Mouse (Mus musculus): ENCODE results near the gene Capn10. TPM values are rescaled to one million over a fixed set of nuclear protein-coding genes. Genes with fewer than 3 reads are reported as not detected.

Gene Capn10
- polyA plus RNA-seq, 1 experiment from 2014 or later, result 37.7 TPM

DNA sequence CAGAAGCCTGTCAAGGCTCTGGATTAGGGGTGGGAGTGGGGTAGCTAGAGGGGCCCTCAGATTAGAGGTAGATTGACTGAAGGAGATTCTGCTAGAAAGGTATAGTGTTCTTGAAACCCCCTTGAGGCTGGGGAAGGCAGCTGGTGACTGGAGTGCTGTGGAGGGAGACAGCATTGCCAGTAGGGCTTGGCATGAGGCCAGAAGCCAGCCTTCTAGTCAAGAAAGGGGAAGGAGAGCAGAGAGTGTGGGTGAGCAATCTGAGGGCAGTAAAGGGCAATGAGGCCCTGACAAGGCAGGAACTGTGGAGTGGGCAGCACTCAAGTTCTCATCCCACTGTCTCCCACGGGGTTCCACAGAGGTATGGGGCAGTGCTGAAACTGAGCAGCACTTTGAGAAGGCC lies 38.7 kb downstream of the Capn10 start:
- no peaks in the 10 kb centered on the region for H3K27me3 ChIP-seq
- no peak for DNase-seq (ENCODE audit: low read depth, low spot score)
- no peak for TF ChIP-seq CTCF (IDR thresholded peaks at IDR 0.05)
- in situ Hi-C loops (cut with MboI; ENCODE audit: low pct_unique_long_range_greater_than_20kb), result no loop called here
- ATAC-seq, result peak; percentile 35
- ChIA-PET POLR2A (no interaction called here), CTCF (no interaction called here)

DNA sequence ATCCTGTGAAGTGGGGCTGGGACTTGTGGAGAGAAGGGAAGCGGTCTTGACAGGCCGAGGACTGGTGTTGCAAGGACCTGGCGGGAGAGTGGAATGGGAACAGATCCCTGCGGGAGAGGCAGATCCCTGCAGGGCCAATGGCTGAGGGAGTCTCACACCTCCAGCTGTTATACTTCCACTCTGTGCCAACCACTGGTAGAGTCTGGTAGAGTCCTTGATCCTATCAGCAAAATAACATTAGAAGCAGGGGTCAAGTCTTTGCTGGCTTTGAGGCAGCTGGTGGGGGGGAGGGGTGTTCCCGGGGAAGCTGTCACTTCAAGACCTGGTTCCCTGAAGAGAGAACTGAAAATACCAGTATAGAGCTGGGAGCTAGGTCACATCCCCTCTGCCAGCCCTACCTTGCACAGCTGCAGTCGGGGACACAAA lies 42.0 kb downstream of the Capn10 start:
- ATAC-seq (no peak), DNase-seq (ENCODE audit: low read depth, low spot score) (no peak)
- in situ Hi-C loops (cut with MboI; ENCODE audit: low pct_unique_long_range_greater_than_20kb), result no loop called here
- no peak for TF ChIP-seq CTCF (IDR thresholded peaks at IDR 0.05)
- POLR2A ChIA-PET, result no interaction called here
- CTCF ChIA-PET, result no interaction called here
- H3K27me3 ChIP-seq, result no peaks in the 10 kb centered on the region

DNA sequence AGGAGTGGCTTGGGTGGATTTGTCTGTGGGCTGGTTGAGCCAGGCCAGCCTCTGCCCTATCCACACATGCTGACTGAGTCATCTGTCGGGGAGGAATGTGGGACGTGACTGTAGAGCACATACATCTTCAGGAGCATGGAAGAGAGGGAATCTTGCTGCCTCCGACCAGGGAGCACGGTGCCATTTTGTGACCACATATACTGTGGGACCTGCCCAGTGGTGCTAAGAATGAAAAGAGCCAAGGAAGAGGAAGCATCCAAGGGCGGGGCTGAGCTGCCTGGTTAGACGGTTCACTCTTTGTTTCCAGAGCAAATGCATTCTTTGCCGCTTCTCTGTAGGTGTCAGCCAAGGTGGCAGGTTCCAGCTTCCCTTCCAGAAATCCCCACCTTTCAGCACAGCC lies 44.5 kb downstream of the Capn10 start:
- ATAC-seq, result no peak
- no peak for DNase-seq (ENCODE audit: low read depth, low spot score)
- H3K27me3 ChIP-seq, result peaks cover 8% of the 10 kb centered on the region
- ChIA-PET POLR2A (no interaction called here), CTCF (no interaction called here)
- TF ChIP-seq CTCF (IDR thresholded peaks at IDR 0.05), result no peak
- in situ Hi-C loops (cut with MboI; ENCODE audit: low pct_unique_long_range_greater_than_20kb), result no loop called here

DNA sequence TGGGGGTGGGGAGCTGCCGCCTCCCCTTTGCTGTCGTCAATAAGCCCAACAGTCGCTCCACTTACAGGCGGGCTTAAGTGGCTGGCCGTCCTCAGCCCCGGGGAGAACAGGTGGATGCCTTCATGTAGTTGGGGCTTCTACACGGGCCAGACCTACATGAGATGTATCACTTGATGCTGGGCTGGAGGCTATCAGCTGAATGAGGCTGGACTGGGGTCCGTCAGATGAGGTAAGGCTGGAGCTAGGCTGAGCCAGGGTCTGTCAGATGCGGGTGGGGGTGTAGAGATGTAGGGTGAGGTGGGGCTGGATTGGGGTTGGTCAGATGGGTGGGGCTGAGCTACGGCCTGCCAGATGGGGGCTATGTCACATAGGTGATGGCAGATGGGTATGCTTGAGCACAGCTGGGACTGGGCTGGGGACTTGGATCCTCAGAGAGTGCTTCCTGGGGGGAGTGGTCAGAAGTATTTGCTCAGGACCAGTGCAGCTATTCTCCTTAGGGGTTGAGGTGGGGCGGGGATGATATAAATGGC lies 45.0 kb downstream of the Capn10 start:
- no peak for TF ChIP-seq CTCF (IDR thresholded peaks at IDR 0.05)
- in situ Hi-C loops (cut with MboI; ENCODE audit: low pct_unique_long_range_greater_than_20kb), result no loop called here
- no peak for DNase-seq (ENCODE audit: low read depth, low spot score)
- peaks cover 13% of the 10 kb centered on the region for H3K27me3 ChIP-seq
- ATAC-seq, result no peak
- POLR2A ChIA-PET, result interaction anchor here (0.5 kb wide), 1 partner anchor 265 kb away, joined by 5 read pairs; no protein-coding TSS in a partner anchor
- CTCF ChIA-PET, result no interaction called here

DNA sequence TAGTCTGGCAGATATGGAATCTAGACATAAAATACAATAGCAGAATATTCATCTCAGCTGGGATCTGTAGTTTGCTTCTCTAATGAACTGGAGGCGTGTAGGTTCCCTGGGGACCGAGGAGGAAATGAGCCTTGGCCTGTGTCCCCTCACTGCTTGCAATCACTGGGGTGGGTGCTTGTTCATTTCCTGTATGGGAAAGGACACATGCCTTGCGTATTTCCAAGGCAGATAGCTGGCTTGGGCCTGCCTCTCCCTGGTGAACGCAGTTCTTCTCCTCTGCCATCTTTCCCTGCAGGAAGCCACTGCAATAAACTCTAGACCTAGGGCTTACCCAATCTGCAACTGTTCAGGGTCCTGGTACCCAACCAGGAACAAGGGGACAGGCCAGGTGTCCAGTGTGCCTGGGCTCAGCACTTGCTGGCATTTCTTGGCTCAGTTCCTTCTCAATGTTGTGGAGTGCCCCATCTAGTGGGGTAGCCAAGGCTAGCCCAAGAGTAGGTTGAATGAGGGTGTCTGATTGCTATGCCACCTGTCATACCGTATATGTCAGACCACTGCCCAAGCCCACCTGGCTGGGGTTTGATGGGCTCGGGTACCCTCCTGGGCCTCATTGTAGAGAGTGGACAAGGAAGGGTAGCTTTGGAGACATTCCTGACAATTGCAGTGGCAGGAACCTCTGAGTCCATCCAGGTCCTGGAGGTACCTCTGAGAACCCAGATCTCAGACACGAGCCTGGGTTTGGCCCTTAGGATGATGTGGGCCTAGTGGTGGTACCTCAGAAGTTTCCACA lies 47.1 kb downstream of the Capn10 start:
- no peak for DNase-seq (ENCODE audit: low read depth, low spot score)
- no peak for ATAC-seq
- ChIA-PET POLR2A (interaction anchor here (0.7 kb wide), 1 partner anchor 18 kb away, joined by 7 read pairs; no protein-coding TSS in a partner anchor), CTCF (no interaction called here)
- TF ChIP-seq CTCF (IDR thresholded peaks at IDR 0.05), result no peak
- in situ Hi-C loops (cut with MboI; ENCODE audit: low pct_unique_long_range_greater_than_20kb), result no loop called here
- H3K27me3 ChIP-seq, result peaks cover 17% of the 10 kb centered on the region

DNA sequence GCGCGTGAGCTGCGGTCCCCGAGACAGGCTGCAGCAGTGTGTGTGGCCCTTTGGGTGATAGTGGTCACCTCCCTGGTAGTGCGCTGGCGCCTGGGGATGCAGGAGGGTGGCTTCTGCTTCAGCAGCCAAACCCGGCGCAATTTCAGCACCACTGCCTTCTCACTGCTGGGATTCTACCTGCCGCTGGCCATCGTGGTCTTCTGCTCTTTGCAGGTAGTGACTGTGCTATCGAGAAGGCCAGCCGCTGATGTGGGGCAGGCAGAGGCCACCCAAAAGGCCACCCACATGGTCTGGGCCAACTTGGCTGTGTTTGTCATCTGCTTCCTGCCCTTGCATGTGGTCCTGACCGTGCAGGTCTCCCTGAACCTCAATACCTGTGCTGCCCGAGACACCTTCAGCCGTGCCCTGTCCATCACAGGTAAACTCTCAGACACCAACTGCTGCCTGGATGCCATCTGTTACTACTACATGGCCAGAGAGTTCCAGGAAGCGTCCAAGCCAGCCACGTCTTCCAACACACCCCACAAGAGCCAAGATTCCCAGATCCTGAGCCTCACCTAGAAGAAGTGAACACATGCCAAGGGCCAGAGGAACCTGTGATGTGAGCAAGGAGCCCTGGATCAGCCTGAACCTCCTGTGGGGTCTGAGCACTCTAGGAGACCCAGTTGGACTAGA lies 48.9 kb downstream of the Capn10 start:
- in situ Hi-C loops (cut with MboI; ENCODE audit: low pct_unique_long_range_greater_than_20kb), result no loop called here
- CTCF ChIA-PET, result no interaction called here
- peaks cover 25% of the 10 kb centered on the region for H3K27me3 ChIP-seq
- no peak for TF ChIP-seq CTCF (IDR thresholded peaks at IDR 0.05)
- ATAC-seq (no peak), DNase-seq (ENCODE audit: low read depth, low spot score) (no peak)
- POLR2A ChIA-PET, result no interaction called here

DNA sequence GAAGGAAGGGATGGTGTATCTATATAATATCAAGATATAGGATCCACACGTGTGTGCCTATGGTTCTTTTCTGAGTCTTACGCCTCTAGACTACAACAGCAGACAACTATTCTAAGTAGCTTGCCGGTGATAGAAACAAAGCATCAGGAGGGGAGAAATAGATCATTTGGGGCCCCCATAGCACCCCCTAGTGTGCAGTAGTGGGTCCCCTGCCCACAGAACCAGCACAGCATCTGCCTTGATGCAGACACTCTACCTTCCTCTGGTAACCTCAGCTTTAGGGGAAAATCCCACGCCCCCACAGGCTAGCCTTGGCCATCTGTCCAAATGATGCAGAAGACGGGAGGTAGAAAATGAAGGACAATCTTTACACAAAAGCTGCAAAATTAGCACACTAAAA lies 50.8 kb downstream of the Capn10 start:
- POLR2A ChIA-PET, result no interaction called here
- peaks cover 38% of the 10 kb centered on the region for H3K27me3 ChIP-seq
- DNase-seq (ENCODE audit: low read depth, low spot score) (no peak), ATAC-seq (no peak)
- in situ Hi-C loops (cut with MboI; ENCODE audit: low pct_unique_long_range_greater_than_20kb), result no loop called here
- CTCF ChIA-PET, result no interaction called here
- no peak for TF ChIP-seq CTCF (IDR thresholded peaks at IDR 0.05)

DNA sequence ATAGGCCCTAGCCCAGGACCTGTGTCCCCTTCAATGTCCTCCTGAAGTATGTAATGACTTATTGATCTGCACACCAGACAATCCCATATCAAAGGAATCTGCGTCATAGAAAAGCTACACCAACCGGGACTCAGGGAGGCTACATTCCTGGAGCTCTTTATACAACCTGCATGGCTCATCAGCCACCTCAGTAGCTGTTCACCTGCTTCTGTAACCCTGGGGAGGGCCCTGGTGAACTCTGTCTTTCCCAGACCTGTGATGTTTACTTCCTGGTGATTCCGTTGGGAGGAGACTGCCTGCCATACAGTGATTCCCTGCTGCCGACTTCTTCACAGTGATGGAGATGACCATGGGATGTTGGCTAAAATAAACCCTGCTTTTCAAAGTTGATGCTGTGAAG lies 54.7 kb downstream of the Capn10 start:
- ChIA-PET CTCF (no interaction called here), POLR2A (no interaction called here)
- in situ Hi-C loops (cut with MboI; ENCODE audit: low pct_unique_long_range_greater_than_20kb), result no loop called here
- TF ChIP-seq CTCF (IDR thresholded peaks at IDR 0.05), result no peak
- ATAC-seq (no peak), DNase-seq (ENCODE audit: low read depth, low spot score) (no peak)
- peaks cover 49% of the 10 kb centered on the region for H3K27me3 ChIP-seq

DNA sequence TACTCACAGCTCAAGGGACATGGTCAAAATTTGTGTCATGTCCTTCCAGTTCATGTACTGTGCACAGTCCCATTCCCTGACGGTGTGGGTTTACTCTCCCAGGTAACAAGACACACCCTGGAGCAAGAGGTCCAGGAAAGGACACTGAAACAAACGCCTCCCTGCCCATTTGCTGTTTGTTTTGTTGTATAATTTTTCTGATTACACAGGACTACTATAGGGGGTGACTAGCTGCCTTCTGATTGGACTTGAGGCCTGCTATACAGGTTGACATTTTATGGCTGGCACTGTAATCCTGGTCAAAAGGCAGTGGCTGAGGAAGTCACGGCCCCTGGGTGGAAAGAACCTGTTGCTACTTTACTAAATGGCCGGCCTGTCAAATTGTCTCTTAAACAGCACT lies 55.7 kb downstream of the Capn10 start:
- ChIA-PET CTCF (no interaction called here), POLR2A (no interaction called here)
- H3K27me3 ChIP-seq, result peaks cover 49% of the 10 kb centered on the region
- ATAC-seq (no peak), DNase-seq (ENCODE audit: low read depth, low spot score) (no peak)
- in situ Hi-C loops (cut with MboI; ENCODE audit: low pct_unique_long_range_greater_than_20kb), result no loop called here
- no peak for TF ChIP-seq CTCF (IDR thresholded peaks at IDR 0.05)

DNA sequence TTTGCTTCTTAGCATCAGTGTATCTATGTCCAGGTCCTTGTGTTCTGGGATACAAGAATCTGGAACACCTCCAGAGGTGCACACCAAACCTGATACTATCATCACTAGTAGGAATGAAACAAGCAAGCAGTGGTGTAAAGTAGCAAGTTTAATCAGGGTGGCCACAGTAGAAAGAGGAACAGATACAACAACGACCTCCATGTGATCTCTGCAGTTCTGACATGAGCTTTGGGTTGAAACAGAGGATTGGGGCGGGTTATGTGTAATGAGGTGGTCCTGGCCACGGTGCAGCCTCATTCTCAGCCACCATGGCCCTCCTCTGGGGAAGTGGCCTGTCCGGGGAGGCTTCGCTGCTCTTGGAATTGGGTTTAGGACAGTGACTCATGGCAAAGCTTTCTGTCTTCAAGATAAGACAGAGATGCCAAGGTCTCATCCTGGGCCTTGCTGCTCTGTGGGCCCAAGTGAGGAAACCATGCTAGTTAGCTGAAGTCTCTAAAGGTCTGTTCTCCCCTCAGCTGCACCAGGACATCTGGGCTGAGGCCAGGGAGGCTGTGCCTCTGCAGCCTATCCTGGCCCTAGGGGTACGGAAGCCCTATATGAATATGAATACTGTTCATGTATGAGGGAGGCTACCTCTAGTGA lies 58.2 kb downstream of the Capn10 start:
- POLR2A ChIA-PET, result no interaction called here
- ATAC-seq (no peak), DNase-seq (ENCODE audit: low read depth, low spot score) (no peak)
- peaks cover 45% of the 10 kb centered on the region for H3K27me3 ChIP-seq
- CTCF ChIA-PET, result no interaction called here
- in situ Hi-C loops (cut with MboI; ENCODE audit: low pct_unique_long_range_greater_than_20kb), result no loop called here
- no peak for TF ChIP-seq CTCF (IDR thresholded peaks at IDR 0.05)

DNA sequence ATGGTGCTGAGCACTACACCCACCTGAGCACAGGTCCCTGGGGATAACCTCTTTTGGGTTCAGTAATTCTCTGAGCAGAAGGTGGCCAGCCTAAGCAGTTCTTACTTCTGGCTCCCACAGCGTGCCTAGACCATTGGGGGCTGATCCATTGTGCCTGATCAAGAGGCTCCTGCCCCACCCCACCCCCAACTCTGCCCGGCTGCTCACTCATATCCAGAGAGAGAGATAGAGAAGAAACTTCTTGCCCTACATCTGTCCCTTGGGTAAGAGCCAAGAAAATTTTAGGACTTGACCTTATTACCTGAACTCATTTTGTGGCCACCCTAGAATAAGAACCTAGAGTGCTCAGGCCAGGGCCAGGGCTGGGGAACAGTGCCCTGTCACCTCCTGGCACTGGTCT lies 58.7 kb downstream of the Capn10 start:
- no peak for ATAC-seq
- peaks cover 43% of the 10 kb centered on the region for H3K27me3 ChIP-seq
- ChIA-PET CTCF (no interaction called here), POLR2A (no interaction called here)
- in situ Hi-C loops (cut with MboI; ENCODE audit: low pct_unique_long_range_greater_than_20kb), result no loop called here
- no peak for TF ChIP-seq CTCF (IDR thresholded peaks at IDR 0.05)
- no peak for DNase-seq (ENCODE audit: low read depth, low spot score)

Other genes starting within 250 kb of the Capn10 start
- 131 TPM for gene Gpc1, start 102.7 kb upstream of the Capn10 start, polyA plus RNA-seq (2021)
- gene Ankmy1, start 31.5 kb upstream of the Capn10 start, polyA plus RNA-seq (2021), result 0.45 TPM
- gene Dusp28, start 27.4 kb upstream of the Capn10 start, polyA plus RNA-seq (2021), result 8.9 TPM
- 62.7 TPM for gene Rnpepl1, start 23.6 kb upstream of the Capn10 start, polyA plus RNA-seq (2021)
- not detected for gene Gpr35, start 16.5 kb downstream of the Capn10 start, polyA plus RNA-seq (2021)
- gene Aqp12, start 72.0 kb downstream of the Capn10 start, polyA plus RNA-seq (2021), result not detected
- gene Kif1a, start 167.6 kb downstream of the Capn10 start, polyA plus RNA-seq (2021), result not detected
- not detected for gene Agxt, start 200.9 kb downstream of the Capn10 start, polyA plus RNA-seq (2021)
- not detected for gene 2310007B03Rik, start 226.6 kb downstream of the Capn10 start, polyA plus RNA-seq (2021)
- 0.30 TPM for gene Crocc2, start 234.3 kb downstream of the Capn10 start, polyA plus RNA-seq (2021)